Mouse (Mus musculus): Measurements from ENCODE around the gene Commd2.

DNA sequence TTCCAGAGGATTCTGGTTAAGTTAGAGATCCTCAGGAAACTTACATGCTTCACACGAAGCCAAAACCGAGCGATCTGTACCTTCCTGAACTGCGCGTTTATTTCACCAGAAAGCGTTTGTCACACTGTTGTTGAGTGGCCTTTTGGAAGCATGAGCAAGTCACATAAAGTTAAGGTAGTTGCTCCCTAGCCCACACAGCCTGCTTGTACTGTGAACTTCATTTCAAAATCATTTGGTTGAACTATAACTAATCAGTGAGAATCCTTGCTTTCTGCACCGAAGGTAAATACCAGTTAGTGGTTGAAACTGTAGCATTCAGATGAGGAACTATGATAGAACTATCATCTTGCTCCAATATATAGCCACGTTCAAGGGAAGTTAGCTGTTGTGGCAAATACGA is 45.3 kb upstream of the Commd2 start:
- TF ChIP-seq GATA1 (IDR thresholded peaks at IDR 0.05; ENCODE audit: borderline replicate concordance, low read length): no peak
- no peak for TF ChIP-seq FLI1 (IDR thresholded peaks at IDR 0.05; ENCODE audit: low read length)

All from megakaryocyte, embryonic 14.5 days (primary cell).